Mouse (Mus musculus) left cerebral cortex, postnatal 10 days (tissue): Measurements from ENCODE around the gene Ugt1a8. TPM values are rescaled to one million over a fixed set of nuclear protein-coding genes. Genes with fewer than 3 reads are reported as not detected.
"Not testable (repeated sequence)": the region's sequence is repeated elsewhere in the genome, so short reads cannot be mapped to it uniquely, and the experiment has no call there.

Experiments used
- DNase-seq, 2 experiments: peaks; one replicate each; pipeline ENCODE4 v3.0.0; 2021 to 2022; ENCODE audit warnings: low spot score in 2 of 2, mixed read lengths in 1 of 2; ENCODE audit errors: extremely low spot score in 1 of 2
- intact Hi-C: fragments of 180-260 bp; cut with DNase I; formaldehyde crosslinking; loops from one replicate; pipeline ENCODE4 v1.15.1; 2025
- total RNA-seq, 2 experiments: library from RNA; stranded (reverse); gene quantifications; 2 replicates each; pipeline ENCODE4 v1.2.3; 2021

Gene Ugt1a8
- total RNA-seq, 2 experiments from 2014 or later: not detected

DNA sequence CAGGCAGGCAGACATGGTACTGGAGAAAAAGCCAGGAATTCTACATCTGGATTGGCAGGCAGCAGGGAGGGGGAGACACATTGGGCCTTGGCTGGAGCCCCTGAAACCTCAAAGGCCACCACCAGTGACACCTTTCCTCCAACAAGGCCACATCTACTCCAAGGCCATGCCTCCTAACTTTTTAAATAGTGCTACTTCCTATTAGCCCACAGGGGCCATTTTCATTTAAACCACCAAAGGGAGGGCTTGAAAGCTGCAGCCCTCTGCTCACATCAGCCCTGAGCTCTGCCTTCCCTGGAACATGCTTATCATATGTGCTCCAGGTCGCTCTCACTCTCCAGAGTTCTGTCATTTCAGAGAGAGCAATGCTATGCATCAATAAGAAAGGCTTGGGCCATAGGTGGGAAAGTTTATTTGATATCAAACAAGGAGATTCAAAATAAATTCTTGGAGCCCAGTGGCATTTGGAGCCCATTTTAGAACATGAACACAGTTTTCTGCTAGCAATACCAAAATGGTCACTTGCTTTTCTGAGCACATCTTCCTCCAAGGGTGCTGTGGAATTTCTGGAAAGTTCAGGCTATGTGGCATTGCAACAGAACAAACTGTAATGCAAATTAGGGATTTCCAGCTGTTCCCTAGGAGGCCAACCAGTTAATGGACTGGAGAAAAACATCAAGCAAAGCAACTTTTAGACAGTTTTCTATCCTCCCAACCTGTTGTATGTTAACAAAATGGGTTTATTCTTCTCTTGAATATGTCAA lies 17.2 kb downstream of the Ugt1a8 start:
- no peak for DNase-seq
- intact Hi-C loops: no loop called here

DNA sequence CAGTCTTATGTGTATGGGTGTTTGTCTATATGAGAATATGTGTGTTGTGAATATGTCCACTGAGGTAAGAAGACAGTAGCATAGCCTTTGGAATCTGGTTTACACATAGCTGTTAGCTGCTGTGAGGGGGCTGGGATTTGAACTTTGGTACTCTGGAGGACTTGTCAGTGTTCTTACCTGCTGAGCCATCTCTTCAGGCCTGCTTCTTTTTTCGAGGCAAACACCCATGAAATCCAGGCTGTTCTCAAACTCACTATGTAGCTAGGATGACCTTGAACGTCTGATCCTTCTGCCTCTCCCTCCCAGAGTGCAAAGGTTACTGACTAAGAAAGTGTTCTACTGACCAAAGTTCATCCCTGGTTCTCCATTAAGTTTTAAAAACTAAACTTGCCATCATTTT lies 18.0 kb downstream of the Ugt1a8 start:
- no peak for DNase-seq
- intact Hi-C loops: no loop called here

DNA sequence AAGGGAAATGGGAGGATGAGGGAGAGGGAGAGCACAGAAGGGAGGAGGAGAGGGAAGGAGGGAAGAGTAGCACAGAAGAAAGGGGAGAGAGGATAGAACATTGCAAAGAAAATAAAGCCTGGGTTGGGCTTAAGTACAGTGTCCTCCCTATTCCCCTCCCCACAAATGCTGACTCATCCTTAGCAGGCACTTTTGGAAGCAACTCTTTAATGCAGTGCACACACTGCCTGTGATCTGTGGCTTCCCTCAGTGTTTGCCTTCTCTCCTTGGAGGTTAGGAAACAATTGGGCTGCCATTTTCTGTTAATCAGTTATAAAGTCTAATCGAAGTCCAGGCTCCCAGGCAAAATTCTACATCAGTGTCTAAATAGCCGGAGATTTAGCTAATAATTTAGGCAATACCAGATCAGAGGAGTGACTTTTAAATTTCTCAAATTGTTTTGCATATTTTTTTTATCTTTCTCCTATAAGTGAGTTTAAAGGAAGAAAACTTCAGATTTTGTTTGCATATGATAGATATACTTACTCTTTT lies 21.5 kb downstream of the Ugt1a8 start:
- DNase-seq, intact Hi-C loops: not testable (repeated sequence)

DNA sequence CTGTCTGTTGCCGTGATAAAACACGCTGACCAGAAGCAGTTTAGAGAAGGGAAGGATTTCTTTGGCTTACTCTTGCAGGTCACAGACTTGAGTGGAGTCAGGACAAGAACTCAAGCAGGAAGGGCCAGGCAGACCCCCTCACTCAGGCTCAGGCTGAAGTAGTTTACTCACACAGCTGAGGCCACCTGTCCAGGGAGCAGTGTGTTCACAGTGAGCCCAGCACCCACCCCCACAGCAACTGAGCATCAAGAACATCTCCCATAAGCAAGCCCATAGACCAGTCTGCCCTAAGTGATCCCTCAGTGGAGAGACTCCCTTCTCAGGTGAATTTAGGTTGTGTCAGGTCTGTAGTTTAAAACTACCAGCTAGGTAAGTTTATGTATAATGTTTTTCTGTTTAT lies 22.0 kb downstream of the Ugt1a8 start:
- DNase-seq, intact Hi-C loops: not testable (repeated sequence)

DNA sequence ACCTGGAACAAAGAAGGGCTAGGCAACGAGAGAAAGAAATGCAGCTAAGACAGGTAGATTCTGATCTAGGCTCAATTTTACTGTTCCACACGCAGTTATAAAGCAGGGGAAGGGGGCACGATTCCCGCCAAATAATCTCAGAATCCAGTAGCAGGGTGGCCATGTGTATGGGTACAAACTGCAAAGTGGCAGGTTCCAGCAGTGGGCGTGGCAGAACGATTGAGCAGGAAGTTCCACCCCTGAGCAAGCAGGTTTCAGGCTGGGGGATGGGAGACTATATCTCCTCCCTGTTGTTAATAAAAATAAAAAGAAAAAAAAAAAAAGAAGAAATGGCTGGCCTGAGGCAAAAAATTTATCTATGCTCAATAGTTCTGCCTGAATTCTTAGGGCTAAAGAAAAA lies 25.2 kb downstream of the Ugt1a8 start:
- intact Hi-C loops: not testable (repeated sequence)

DNA sequence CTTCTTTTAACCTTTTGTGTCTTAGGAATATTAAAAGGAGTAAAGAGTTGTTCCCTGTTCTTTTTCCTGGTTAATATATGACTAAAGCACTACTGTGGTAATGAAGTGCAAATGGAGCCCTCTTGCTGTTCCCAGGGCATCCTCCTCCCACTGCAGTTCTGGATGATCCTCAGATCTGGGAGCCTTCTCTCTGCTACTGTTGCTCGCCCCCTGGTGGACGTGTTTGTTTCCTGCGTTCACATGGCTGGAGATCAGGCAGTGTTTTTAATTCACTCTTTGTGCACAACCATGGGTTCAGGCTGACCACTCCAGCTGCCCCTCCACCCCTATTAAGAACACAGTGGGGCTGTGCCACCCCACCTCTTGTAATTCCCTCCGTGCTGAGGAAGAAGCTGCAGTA lies 32.9 kb downstream of the Ugt1a8 start:
- intact Hi-C loops, DNase-seq: not testable (repeated sequence)

More for the DNA sequence above, 25.2 kb downstream of the Ugt1a8 start:
- not testable (repeated sequence) for DNase-seq

DNA sequence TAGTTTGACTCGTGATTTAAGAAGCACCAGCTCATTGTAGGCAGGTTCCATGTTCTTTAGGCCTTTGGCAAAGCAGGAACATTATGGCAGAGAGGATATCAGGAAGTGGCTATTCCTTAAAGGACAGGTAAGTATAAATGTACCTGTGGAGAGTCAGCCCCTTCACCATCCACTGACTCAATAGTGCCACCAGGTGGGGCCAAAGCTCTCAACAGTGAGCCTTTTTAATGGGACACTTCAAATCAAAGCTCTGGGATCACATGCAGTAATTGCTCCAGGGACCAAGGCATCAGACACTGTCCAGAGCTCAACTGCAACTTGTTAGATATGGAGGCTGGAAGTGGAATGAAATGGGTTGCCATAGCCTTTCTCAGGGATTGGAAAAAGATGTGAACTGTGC lies 33.9 kb downstream of the Ugt1a8 start:
- intact Hi-C loops, DNase-seq: not testable (repeated sequence)

DNA sequence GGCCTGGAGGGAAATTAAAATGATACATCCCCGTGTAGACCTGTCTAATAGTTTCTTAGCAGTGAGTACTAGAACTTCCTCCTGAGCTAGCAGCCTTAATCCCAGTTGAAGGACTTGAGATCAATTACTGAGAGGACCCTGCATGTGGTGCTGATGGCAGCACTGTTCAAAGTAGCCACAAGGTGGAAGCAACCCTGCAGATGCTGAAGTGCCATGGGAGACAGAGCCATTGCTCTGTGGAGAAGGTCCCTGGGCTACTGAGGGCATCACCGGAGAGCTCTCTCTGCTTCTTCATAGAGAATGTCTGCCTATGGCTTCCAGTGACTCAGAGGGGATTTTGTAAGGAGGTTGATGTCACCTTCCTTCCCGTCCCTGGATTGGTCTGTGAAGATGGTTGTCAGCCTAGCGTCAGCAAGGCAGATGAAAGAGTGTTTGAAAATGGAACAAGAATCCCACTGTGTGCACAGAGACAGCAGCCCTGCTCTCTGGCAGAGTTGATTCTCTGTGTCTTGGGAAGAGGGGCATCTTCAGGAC lies 38.3 kb downstream of the Ugt1a8 start:
- DNase-seq, intact Hi-C loops: not testable (repeated sequence)

DNA sequence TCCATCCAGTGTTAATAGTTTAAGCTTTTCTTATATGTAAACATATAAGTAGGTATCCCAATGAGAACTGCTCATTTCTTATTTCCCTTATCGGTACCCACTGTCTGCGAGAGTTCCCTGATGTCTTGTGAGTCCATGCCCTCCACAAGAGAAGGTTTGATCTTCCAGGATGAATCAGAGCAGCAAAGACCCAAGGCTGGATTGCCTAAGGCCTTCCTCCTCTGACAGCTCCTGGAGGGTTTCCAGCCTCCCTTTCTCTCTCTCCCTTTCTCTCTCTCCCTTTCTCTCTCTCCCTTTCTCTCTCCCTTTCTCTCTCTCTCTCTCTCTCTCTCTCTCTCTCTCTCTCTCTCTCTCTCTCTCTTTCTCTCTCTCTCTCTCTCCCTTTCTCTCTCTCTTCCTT lies 41.5 kb downstream of the Ugt1a8 start:
- intact Hi-C loops, DNase-seq: not testable (repeated sequence)

DNA sequence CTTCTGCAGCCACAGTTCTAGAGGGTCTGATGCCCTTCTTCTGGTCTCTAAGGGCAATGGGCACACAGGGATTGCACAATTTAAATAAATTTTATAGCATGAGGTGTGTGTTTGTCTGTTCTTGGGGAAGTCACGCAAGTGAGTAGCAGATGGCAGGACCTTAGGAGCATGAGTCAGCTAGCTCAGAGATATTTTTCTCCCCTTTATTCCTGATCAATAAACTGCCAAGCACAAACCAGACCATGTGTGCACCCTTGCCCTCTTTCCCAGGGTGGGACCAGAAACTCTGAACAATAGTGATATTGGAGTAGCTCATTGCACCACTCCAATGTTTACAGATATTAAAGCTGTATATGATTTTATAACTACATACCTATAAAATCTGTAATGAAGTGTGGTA lies 42.6 kb downstream of the Ugt1a8 start:
- intact Hi-C loops, DNase-seq: not testable (repeated sequence)

DNA sequence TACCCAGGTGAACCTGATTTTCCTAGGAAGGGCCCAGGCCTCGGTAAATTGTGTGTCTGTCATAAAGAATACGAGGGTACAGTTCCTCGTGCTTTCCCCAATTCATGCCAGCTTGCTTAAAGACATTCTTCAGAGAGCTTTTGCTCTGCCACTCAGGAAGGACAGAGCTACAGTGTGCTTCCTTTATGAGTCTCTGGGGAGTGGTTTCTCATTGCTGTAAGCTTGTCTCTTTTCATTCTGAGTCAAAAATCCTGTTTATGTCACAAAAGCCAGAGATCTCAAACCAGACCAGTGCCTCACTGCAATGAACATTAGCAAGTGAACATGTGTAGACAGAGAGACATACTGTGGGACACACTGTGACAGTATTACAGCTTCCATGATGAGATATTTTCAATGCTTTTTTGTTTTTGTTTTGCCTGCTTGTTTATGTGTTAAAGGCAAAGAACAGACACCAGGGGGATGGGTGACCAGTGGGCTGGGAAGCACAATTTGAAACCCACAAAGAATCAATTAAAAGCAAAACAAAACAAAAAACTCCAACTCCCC lies 46.4 kb downstream of the Ugt1a8 start:
- intact Hi-C loops: no loop called here
- no peak for DNase-seq

DNA sequence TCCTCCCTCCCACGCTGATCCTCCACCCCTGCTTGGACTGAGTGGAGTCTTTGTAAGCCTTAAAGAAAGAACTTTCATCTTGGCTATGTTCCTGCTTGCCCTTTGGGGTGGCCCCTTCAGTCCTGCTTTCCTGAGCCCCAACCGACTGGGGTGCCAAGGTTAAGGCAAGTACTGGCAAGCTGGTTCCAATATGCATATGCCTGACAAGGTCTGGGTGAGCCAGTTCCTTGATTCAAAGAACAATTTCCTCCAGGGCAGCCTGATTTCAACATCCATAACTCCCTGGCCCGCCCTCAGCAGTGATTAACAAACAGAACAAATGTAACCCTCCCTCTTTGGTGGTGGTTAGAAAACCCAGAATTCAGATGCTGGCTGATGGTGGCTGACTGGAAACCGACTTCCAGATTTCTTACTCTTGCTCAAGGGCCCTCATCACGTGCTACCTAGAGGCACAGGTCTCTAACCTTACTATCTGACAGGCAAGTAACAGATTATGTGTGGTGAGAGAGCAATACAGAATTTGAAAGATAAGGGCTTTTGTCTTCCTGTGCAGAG lies 46.9 kb downstream of the Ugt1a8 start, which contains the start of gene Ugt1a6a:
Gene Ugt1a6a, plus strand, starts transcription at position 353 of the 555 bp plus-strand sequence.
- DNase-seq, intact Hi-C loops: not testable (repeated sequence)

DNA sequence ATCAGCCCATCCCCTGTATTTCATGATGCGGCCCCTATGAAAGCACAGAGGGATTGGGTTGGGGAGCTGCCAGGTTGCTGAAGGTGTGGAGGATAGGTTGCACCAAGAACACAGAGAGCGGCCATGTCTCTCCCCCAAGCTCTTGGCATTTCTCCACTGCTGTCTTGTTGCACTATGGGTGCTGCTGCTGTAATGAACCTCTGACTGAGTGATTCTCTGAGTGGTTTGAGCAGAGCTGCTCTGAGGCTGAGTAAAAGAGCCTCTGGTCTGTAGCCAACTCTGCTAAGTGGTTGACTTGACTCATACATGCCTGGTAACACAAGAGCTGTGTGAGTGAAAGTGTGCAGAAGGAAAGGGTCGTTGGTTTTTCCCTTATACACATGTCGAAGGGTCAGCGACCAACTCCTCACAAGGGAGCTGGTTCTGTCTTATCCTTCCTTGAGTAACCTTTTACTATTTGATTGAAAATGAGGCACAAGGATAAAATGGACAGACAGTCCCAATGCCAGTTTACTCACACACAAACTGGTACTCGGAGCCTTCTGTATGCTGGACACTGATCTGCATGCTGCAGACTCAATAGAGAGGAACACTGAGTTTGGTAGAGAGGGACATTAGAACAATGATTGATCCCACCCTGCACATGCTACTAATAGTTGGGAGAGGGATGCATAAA lies 47.8 kb downstream of the Ugt1a8 start:
- DNase-seq, intact Hi-C loops: not testable (repeated sequence)

DNA sequence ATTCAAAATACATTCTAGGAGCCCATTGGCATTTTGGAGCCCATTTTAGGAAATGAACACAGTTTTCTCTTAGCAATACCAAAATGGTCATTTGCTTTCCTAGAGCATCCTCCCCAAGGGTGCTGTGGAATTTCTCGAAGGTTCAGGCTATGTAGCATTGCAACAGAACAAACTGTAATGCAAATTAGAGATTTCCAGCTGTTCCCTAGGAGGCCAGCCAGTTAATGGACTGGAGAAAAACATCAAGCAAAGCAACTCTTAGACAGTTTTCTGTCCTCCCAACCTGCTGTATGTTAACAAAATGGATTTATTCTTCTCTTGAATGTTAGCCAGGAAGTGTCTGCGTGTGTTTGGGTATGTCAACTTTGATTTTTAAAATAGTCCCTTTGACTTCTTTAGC lies 49.0 kb downstream of the Ugt1a8 start:
- intact Hi-C loops: no loop called here
- no peak for DNase-seq

DNA sequence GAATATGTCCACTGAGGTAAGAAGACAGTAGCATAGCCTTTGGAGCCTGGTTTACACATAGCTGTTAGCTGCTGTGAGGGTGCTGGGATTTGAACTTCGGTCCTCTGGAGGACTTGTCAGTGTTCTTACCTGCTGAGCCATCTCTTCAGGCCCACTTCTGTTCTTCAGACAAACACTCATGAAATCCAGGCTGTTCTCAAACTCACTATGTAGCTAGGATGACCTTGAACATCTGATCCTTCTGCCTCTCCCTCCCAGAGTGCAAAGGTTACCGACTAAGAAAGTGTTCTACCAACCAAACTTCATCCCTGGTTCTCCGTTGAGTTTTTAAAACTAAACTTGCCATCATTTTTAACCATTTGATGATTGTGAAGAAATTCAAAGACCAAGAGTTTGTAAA lies 49.7 kb downstream of the Ugt1a8 start:
- intact Hi-C loops: no loop called here
- no peak for DNase-seq

DNA sequence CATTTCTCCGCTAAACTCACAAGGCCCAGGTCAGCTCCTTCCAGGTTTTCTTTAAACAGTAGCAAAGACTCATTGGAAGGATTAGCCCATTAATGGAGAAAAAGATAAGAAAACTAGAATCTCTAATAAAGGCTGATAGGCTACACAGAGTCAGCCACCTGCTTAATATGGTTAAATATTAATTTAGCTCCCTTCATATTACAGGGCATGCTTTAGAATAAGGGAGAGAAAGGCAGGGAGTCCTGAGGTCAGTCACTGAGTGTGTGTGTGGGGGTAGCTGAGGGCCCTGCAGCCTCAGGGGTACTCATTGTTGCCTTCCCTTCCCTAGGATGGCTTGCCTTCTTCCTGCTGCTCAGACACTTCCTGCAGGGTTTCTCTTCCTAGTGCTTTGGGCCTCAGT lies 50.5 kb downstream of the Ugt1a8 start:
- intact Hi-C loops: no loop called here

DNA sequence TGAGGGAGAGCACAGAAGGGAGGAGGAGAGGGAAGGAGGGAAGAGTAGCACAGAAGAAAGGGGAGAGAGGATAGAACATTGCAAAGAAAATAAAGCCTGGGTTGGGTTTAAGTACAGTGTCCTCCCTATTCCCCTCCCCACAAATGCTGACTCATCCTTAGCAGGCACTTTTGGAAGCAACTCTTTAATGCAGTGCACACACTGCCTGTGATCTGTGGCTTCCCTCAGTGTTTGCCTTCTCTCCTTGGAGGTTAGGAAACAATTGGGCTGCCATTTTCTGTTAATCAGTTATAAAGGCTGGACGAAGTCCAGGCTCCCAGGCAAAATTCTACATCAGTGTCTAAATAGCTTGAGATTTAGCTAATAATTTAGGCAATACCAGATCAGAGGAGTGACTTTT lies 52.9 kb downstream of the Ugt1a8 start:
- intact Hi-C loops, DNase-seq: not testable (repeated sequence)

More for the DNA sequence above, 50.5 kb downstream of the Ugt1a8 start:
- DNase-seq: no peak

DNA sequence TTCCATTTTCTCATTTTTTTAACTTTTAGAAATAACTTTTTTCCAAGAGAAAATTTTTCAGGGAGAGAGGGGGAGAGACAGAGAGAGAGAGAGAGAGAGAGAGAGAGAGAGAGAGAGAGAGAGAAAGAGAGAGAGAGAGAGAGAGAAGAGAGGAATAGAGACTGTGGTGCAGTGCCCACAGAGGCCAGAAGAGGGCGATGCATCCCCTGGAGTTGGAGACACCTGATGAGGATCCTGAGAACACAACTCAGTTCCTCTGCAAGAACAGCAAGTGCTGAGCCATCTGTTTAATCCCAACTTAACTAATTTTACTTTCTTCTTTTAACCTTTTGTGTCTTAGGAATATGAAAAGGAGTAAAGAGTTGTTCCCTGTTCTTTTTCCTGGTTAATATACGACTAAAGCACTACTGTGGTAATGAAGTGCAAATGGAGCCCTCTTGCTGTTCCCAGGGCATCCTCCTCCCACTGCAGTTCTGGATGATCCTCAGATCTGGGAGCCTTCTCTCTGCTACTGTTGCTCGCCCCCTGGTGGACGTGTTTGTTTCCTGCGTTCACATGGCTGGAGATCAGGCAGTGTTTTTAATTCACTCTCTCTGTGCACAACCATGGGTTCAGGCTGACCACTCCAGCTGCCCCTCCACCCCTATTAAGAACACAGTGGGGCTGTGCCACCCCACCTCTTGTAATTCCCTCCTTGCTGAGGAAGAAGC lies 56.5 kb downstream of the Ugt1a8 start:
- intact Hi-C loops: not testable (repeated sequence)
- peak in 1 of 2 experiments; percentile 49 for DNase-seq
